14 mouse cellular contexts compared by ENCODE assay signal in the genomic region with DNA sequence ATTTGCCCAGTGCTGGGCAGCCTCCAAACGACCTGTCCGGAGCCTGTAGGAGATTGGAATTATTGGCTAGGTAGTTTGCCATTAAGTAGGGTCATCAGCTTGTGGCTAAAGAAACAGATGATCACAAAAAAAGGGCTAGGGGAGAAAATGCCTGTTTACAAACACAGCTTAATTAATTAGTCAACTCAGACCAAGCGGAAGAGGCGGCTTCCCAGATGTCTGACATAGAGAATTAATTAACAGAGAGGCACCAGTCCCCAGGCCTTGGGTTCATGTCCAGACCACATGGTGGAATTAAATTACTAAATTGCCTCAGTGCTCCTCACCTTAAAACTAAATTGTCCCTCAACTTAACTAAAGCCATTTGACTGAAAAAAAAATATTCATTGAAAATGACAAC.
A peak's percentile ranks its signal among the peaks of the same experiment; 100 is the strongest.
DNase-seq lines count a peak whose midpoint lies in the region.
"Had no signal": no experiment of that assay in that cellular context is flagged by ENCODE, and none has a peak within 500 bp of the region (broad histone marks: within the 10 kb centered on the region; RNA-seq: fewer than 3 reads in every experiment).

No protein-coding gene starts in this region.

- DNase-seq in cerebellum, postnatal 10 days, result peak; percentile 38 to 50
- no peak for DNase-seq in cerebellum, adult 18-20 months
- DNase-seq in heart, adult 11 months, result peak; percentile 17
- no peak for DNase-seq in heart, adult 8-10 months (ENCODE audit: low spot score)
- DNase-seq in Muller cell, postnatal 12 days (ENCODE audit: inconsistent ontology term), result peak; percentile 90
- DNase-seq in retina, embryonic 14.5 days (ENCODE audit: low spot score), result peak; percentile 63
- DNase-seq in spleen, postnatal 14 days (ENCODE audit: low spot score in 2 of 2), result no peak
- DNase-seq: adrenal gland, postnatal 14 days; B cell, adult 2 months; cerebellum, adult 8-10 months; cerebellum, postnatal 36 days; forebrain, postnatal 0 days; gastrocnemius, adult 2 months; gastrocnemius, postnatal 25 days had no signal

Comparison
In these comparisons a context has a peak if more than half of its experiments do, and no peak if none do; other contexts are left out.
1. DNase-seq: peak in cerebellum, postnatal 10 days (2 of 2), heart, adult 11 months (single experiment), Muller cell, postnatal 12 days (single experiment) and retina, embryonic 14.5 days (single experiment); none in cerebellum, adult 18-20 months (0 of 2), heart, adult 8-10 months (single experiment) and spleen, postnatal 14 days (0 of 2).